8 mouse cellular contexts compared by ENCODE assay signal in genomic region chrX:161162314-161163068, GRCm38 (mm10). TPM values are rescaled to one million over a fixed set of nuclear protein-coding genes. Genes with fewer than 3 reads are reported as not detected.
DNase-seq lines count a peak whose midpoint lies in the region; ATAC-seq lines count a peak whose summit lies in the region.

No protein-coding gene starts in this region.

- peaks cover 33% of the 10 kb centered on the region for H3K27me3 ChIP-seq in hindbrain, embryonic 10.5 days (ENCODE audit: insufficient read depth, poor library complexity, severe bottlenecking)
- H3K27me3 ChIP-seq in lung, embryonic 16.5 days (ENCODE audit: control insufficient read depth, insufficient read depth, low read depth, low read length) = no peaks in the 10 kb centered on the region

- peak overlapping the region; percentile 86 for H3K27ac ChIP-seq in hindbrain, embryonic 10.5 days
- H3K27ac ChIP-seq in lung, embryonic 16.5 days (ENCODE audit: low read length) = 0 out of 2 replicates have a peak overlapping the region, but pooled peaks have one; percentile 24

- no peaks in the 10 kb centered on the region for H3K9me3 ChIP-seq in hindbrain, embryonic 10.5 days
- no peaks in the 10 kb centered on the region for H3K9me3 ChIP-seq in lung, embryonic 16.5 days (ENCODE audit: control insufficient read depth, low read length)

- peak; percentile 60 for DNase-seq in Muller cell, postnatal 12 days (ENCODE audit: inconsistent ontology term)
- peak; percentile 17 for DNase-seq in cerebellum, adult 9-11 months
- peak; percentile 65 for DNase-seq in hindbrain, embryonic 10.5 days (ENCODE audit: low spot score)
- peak; percentile 27 to 59 for DNase-seq in layer of hippocampus, postnatal 10 days (ENCODE audit: low spot score in 2 of 2)
- DNase-seq in ovary, postnatal 36 days (ENCODE audit: low spot score) = peak; percentile 61
- DNase-seq in thymus, postnatal 14 days = peak; percentile 45

- 16% methylated on average over 22 of the region's 22 CpGs for WGBS in hindbrain, embryonic 10.5 days
- WGBS in lung, embryonic 16.5 days = 23% methylated on average over 16 of the region's 22 CpGs

- peaks cover 5% of the 10 kb centered on the region; the same call in 1 of the 2 replicates for H3K4me1 ChIP-seq in hindbrain, embryonic 10.5 days (replicated peaks)
- H3K4me1 ChIP-seq in lung, embryonic 16.5 days (replicated peaks; ENCODE audit: control insufficient read depth, insufficient read depth, low read length) = no peaks in the 10 kb centered on the region

- peak; percentile 99 for ATAC-seq in frontal cortex, adult (ENCODE audit: low TSS enrichment)
- ATAC-seq in lung, embryonic 16.5 days (ENCODE audit: low read depth) = peak; percentile 97

- peak overlapping the region; percentile 71 for H3K9ac ChIP-seq in lung, embryonic 16.5 days (ENCODE audit: low read length)

- no peaks in the 10 kb centered on the region for H3K36me3 ChIP-seq in hindbrain, embryonic 10.5 days
- H3K36me3 ChIP-seq in lung, embryonic 16.5 days (ENCODE audit: control insufficient read depth, insufficient read depth, low read length) = no peaks in the 10 kb centered on the region

- H3K4me2 ChIP-seq in lung, embryonic 16.5 days (ENCODE audit: low read depth, low read length) = peak overlapping the region; percentile 58

- peak overlapping the region; percentile 58 for H3K4me3 ChIP-seq in hindbrain, embryonic 10.5 days
- H3K4me3 ChIP-seq in lung, embryonic 16.5 days (ENCODE audit: low read length) = peak overlapping the region; percentile 60

RNA-seq across cellular contexts. Expression of gene Scml2, which starts 45.5 kb away (rescaled TPM):
- 2.0 and 2.6 TPM in 2 replicates for polyA plus RNA-seq in hindbrain, embryonic 10.5 days (2016; fragmentation: Nextera tagmentation; extraction: Ambion mirVana)
- 1 to 10 TPM; 1.9 to 2.6 TPM for total RNA-seq in layer of hippocampus, postnatal 10 days (2021)
- polyA plus RNA-seq in lung, embryonic 16.5 days (2015; fragmentation: Nextera tagmentation; extraction: Ambion mirVana) = 4.4 and 5.1 TPM in 2 replicates

Comparison
In these comparisons a context has a peak if more than half of its experiments do, and no peak if none do; other contexts are left out.
1. Peak in every context shown above with its lines: DNase-seq, ATAC-seq, H3K4me3 ChIP-seq and H3K27ac ChIP-seq.